Mouse (Mus musculus) retina, postnatal 7 days (tissue): ENCODE measurements around the gene Gm6793.

ENCODE experiments used
- DNase-seq: peaks from one replicate; pipeline ENCODE4 v3.0.0-alpha.2; 2012; ENCODE audit warnings: low read depth, low spot score

Gene Gm6793

GRCm38 (mm10) chr8:111984511-111984910 lies 30.3 kb downstream of the Gm6793 start:
- no peak for DNase-seq

GRCm38 (mm10) chr8:111982116-111982515 lies 32.7 kb downstream of the Gm6793 start:
- DNase-seq, result no peak

GRCm38 (mm10) chr8:111978147-111978546 lies 36.7 kb downstream of the Gm6793 start:
- DNase-seq, result no peak

GRCm38 (mm10) chr8:111976326-111976725 lies 38.5 kb downstream of the Gm6793 start:
- no peak for DNase-seq

- DNase-seq, result no peak
Measured at GRCm38 (mm10) chr8:111975706-111976105, 39.1 kb downstream of the Gm6793 start.

- DNase-seq, result no peak
Measured at GRCm38 (mm10) chr8:111974138-111974537, 40.7 kb downstream of the Gm6793 start.

- DNase-seq, result no peak
Measured at GRCm38 (mm10) chr8:111968991-111969390, 45.8 kb downstream of the Gm6793 start.

GRCm38 (mm10) chr8:111968541-111968940 lies 46.3 kb downstream of the Gm6793 start:
- no peak for DNase-seq

- no peak for DNase-seq
Measured at GRCm38 (mm10) chr8:111967246-111967870, 47.5 kb downstream of the Gm6793 start.

GRCm38 (mm10) chr8:111964849-111965561 lies 49.8 kb downstream of the Gm6793 start:
- DNase-seq, result no peak

- no peak for DNase-seq
Measured at GRCm38 (mm10) chr8:111964351-111964750, 50.5 kb downstream of the Gm6793 start.

- DNase-seq, result no peak
Measured at GRCm38 (mm10) chr8:111963546-111963945, 51.3 kb downstream of the Gm6793 start.
